Mouse (Mus musculus): ENCODE measurements at regions not wholly inside any gene's neighbourhood (a gene's known extent, or its start where the extent isn't known, plus 50 kb on each side); places are given as distances from the start of the nearest gene placed in this dataset.

DNA sequence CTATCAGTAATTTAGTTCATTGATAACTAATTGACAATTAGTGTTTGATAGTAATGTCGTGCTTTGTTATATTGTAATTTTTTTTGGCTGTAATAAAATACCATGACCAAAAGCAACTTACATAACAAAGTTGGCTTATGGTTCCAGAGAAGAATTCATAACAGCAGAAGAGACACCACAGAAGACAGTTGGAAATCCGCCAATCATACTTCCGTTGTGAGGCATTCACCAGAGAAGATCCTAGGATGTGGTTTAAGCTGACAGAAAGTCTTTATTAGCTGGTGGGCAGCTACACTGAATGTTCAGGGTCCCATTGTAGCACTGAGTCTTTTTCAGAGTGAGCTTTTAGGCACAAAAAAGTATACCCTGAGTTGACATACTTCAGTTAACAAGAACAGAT is 109.9 kb downstream of the Sec23a start:
- DNase-seq (ENCODE audit: low spot score in 2 of 2), result no peak
- intact Hi-C loops (cut with DNase I), result no loop called here

DNA sequence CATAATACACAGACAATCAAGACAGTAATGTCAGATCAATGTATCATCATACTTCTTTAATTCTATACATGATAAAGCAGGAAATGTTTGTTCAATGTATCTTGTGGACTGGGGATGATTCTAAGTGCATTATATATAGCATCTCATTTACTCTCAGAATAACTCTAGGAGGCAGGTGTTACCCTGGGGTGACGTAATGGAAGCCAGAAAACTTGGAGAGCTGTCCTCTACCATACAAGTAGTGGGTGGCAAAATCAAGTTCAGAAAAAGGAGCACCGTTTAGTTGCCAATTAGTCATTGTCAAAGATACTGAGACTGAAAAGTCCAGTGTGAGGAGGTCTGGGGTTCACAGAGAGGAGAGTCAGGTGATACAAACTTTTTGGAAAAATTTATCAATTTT is 136.0 kb downstream of the Sec23a start:
- DNase-seq (ENCODE audit: low spot score in 2 of 2), result no peak

DNA sequence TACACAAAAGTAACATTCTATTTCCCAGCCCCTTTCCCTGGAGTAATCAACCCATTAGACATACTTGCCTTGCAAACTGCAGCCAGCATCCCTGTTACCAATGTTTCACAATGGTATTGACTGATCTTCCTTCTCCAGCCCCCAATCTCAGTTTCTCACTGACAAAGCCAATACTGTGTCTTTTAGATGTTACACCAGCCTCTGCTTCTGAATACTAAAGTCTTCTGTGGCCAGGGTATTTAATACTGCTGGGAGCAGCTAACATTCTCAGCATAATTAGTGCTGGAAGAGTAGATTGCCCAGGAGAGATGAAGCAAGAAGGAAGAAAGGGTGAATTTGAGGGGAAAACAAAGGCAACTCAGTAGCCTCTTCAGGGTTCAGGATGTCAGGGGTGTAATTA is 139.4 kb downstream of the Sec23a start:
- DNase-seq (ENCODE audit: low spot score in 2 of 2), result no peak
- intact Hi-C loops (cut with DNase I), result no loop called here

More for the DNA sequence above, 136.0 kb downstream of the Sec23a start:
- intact Hi-C loops (cut with DNase I), result no loop called here

DNA sequence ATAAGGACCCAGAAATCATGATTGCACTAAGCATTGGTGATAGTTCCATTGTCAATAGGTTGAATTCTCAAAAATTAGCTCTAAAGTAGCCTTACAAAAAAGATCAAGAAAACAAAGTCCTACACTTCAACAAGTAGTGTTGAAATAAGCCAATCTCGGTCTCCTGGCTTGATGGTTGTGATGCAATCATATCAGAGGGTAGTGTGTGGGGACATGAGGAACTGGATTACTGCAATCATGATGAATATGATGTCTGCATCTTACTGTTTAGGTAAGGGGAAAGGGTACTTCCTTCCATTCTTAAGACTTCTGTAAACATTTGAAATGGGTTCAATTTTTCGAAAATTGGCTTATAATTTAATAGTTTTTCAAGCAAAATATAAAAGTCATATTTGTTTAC is 155.3 kb downstream of the Sec23a start:
- intact Hi-C loops (cut with DNase I), result no loop called here
- no peak for DNase-seq (ENCODE audit: low spot score in 2 of 2)

DNA sequence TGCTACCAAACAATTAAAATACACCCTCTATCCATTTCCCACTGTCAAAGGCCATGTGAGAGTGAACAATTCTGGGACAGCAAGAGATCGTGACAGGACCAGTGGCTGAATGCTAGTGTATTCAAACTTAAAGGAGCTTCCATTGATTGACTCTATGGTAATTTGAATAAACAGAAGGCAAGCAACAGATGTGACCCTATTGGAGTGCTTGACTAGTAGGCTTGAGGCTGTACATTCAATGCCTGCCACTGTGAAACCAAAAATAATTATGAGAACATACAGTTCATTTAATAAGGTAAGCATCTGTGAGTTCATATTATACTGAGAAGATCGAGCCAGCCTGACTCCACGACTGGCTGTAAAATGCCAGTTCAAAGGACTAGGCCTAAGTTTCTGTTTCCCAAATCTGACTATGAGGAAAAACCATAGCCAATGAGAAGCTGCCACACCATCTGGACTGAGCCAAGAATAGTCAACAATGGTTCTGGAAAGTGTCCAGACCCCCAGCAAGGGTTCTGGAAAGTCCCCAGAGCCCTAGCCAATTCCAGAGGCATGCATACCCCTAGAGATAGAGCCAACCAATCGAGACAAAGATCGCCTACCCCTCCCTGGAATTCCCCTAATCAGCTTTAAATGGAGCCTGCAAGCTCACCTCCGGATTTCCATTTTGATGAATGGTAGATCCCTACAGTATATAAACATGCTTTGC is 160.0 kb downstream of the Sec23a start:
- no peak for DNase-seq (ENCODE audit: low spot score in 2 of 2)
- intact Hi-C loops (cut with DNase I), result no loop called here

DNA sequence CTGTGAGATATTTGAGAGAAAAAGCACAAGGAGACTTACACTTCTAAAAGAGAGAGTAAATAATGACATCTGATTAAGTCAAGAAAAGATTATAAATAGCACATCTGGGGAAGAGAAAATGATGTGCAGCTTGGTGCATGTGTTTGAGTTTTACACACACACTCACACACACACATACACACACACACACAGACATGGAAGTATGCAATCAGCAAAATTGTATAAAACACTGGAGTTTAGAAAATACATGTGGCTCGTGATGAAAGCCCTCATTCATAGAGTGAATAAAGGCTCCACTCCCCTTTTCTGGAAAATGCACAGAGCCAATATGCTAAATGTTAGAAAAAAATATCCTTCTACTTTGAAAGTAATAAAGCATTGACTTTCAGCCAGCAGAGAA is 182.2 kb downstream of the Sec23a start:
- intact Hi-C loops (cut with DNase I), result no loop called here
- DNase-seq (ENCODE audit: low spot score in 2 of 2), result no peak

DNA sequence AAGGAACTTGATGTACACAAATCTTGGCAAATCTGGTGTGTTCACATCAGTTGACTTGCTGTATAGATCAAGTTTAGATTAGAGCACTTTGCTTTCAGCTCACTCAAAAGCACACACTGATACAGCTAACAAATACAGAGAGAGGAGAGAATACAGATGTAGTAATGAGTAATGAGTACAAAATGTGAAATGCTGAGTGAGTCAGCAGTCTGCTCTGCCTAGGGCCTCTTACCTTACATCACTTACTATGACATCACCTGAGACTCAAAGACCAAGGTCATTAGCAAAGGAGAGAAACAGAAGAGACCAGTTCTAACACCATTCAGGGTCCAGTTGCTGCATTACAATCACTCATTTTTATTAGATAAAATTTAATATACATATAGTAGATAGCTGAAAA is 184.0 kb downstream of the Sec23a start:
- no peak for DNase-seq (ENCODE audit: low spot score in 2 of 2)
- intact Hi-C loops (cut with DNase I), result no loop called here

DNA sequence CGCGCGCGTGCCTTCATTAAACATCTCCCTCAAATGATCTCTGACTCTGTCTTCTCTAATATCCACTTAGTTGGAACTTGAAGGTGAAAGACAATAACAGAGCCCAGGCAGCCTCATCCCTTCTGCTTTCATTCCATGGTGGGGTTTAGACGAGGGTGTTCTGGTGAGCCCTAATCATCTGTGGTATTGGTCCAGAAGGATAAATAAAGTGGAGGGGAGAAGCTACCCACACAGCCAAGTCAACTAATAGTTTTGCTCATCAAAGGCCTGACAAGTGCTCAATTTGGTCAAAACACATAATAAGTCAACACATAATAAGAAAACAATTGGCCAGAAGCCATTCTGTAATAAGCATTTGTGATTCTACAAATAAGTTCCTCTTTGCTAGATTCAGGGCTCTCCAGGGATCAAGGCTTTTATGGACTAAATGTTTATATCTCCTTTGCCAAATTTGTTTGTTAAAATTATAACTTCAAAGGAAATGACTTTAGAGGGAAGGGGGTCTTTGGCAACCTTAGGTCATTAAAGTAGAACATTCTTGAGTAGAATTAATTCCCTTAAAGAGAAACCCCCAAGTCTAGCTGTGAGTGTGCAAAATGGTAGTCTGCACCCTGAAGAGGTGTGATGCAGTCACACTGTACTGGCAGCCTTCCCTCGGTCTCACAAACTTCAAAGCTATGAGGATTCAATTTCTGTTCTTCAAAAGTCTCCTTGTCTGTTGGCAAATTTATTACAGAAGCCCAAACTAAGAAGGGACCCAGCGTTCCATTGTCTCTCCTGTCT is 186.5 kb downstream of the Sec23a start:
- DNase-seq (ENCODE audit: low spot score in 2 of 2), result no peak
- intact Hi-C loops (cut with DNase I), result no loop called here

DNA sequence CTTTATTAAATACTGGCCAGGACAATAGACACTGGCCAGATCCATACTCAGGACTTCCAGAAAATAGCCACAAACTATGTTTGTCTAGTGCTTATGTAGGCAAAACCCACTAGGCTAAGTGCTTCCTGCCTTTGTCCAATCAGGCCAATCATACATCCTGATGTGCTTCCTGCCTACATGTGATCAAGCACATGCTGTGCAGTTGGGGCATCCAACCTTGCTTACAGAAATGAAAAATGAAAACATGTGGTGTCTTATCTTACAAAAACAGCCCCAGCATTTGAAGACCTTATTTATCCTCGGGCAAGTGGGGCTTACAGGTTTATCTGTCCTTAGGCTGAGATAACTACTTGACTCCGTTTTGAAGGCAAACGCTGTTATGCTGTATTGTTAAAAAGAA is 188.8 kb downstream of the Sec23a start:
- DNase-seq (ENCODE audit: low spot score in 2 of 2), result no peak
- intact Hi-C loops (cut with DNase I), result no loop called here

DNA sequence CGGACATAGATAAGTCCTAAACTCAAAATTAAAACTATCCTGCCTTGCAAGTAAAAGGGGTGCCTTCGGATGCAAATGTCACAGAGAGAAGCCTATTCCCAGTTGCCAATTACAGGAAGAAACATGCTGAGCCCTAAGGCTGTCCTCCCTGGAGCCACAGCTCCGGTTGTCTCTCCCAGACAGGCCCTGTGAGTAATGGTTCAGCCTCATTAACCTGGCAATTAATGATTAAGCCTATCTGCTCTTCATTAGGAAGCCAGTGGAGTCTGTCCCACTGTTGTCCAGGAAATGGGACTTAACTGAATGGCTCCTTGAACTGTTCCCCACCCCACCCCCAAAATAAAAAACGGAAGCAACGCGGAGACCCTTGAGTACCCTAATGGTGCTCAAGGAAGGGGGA is 207.7 kb downstream of the Sec23a start:
- no peak for DNase-seq (ENCODE audit: low spot score in 2 of 2)
- intact Hi-C loops (cut with DNase I), result loop anchor here (5.0 to 10.0 kb wide), 2 partner anchors 589 to 977 kb away; partner anchors contain the start of gene Sstr1

DNA sequence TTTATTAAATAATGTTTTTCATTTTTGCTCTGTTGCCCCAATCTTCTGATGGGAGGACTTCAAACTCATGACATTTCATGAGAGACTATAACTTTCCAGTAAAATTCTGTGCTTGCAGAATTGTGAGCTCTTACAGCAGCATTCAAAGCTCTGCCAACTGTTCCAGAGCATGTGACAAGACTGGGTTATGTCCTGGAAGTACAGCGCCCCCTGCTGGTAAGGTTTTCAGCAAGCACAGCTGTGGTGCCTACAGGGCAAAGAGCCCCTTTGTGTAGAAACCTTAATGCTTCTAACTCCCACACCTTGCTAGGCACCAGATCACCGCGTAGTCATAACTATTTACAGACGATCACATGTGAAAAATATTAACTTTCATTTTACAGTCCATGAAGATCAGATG is 209.4 kb downstream of the Sec23a start:
- intact Hi-C loops (cut with DNase I), result loop anchor here (5.0 to 10.0 kb wide), 2 partner anchors 588 to 975 kb away; partner anchors contain the start of gene Sstr1
- DNase-seq (ENCODE audit: low spot score in 2 of 2), result peak; percentile 62 to 74

Measured in left cerebral cortex, postnatal 36 days (tissue).